Mouse (Mus musculus) brain, adult 2 months (tissue): ENCODE measurements around the gene Tppp2.
A peak's percentile ranks its signal among the peaks of the same experiment; 100 is the strongest.

Experiments used
- DNase-seq: peaks from one replicate; pipeline ENCODE4 v3.0.0; 2011; ENCODE audit warnings: low read depth, low spot score

Tppp2 gene

GRCm38 (mm10) chr14:51918125-51918524 is at the start of gene Tppp2:
Gene Tppp2, plus strand, starts transcription at chr14:51918425.
- no peak for DNase-seq

- DNase-seq, result no peak
These were observed 47.5 kb upstream of the Tppp2 start for GRCm38 (mm10) chr14:51870756-51871155.

- DNase-seq, result peak; percentile 15
These were observed 46.5 kb upstream of the Tppp2 start for GRCm38 (mm10) chr14:51871741-51872140.

GRCm38 (mm10) chr14:51877517-51877916 is 40.7 kb upstream of the Tppp2 start:
- DNase-seq, result peak; percentile 8

GRCm38 (mm10) chr14:51883527-51884030 is 34.6 kb upstream of the Tppp2 start:
- peak; percentile 88 for DNase-seq

GRCm38 (mm10) chr14:51884031-51884544 is 34.1 kb upstream of the Tppp2 start:
- no peak for DNase-seq

GRCm38 (mm10) chr14:51884598-51885331 is 33.5 kb upstream of the Tppp2 start, which contains the start of gene Mettl17:
Gene Mettl17, plus strand, starts transcription at chr14:51884842.
- DNase-seq, result peak; percentile 99

GRCm38 (mm10) chr14:51886051-51886450 is 32.2 kb upstream of the Tppp2 start:
- DNase-seq, result no peak

- peak; percentile 16 for DNase-seq
These were observed 28.4 kb upstream of the Tppp2 start for GRCm38 (mm10) chr14:51889833-51890232.

- DNase-seq, result no peak
These were observed 25.9 kb upstream of the Tppp2 start, which contains the start of gene Slc39a2 for GRCm38 (mm10) chr14:51892191-51892939. Gene Slc39a2, plus strand, starts transcription at chr14:51892889.

GRCm38 (mm10) chr14:51893094-51893794 is 25.0 kb upstream of the Tppp2 start:
- DNase-seq, result no peak

- no peak for DNase-seq
These were observed 24.4 kb upstream of the Tppp2 start for GRCm38 (mm10) chr14:51893809-51894208.

GRCm38 (mm10) chr14:51895071-51895470 is 23.2 kb upstream of the Tppp2 start:
- DNase-seq, result no peak

GRCm38 (mm10) chr14:51896019-51896418 is 22.2 kb upstream of the Tppp2 start:
- DNase-seq, result peak; percentile 26

GRCm38 (mm10) chr14:51896539-51897170 is 21.6 kb upstream of the Tppp2 start:
- DNase-seq, result peak; percentile 58

GRCm38 (mm10) chr14:51899351-51899750 is 18.9 kb upstream of the Tppp2 start:
- DNase-seq, result no peak

- DNase-seq, result peak; percentile 84
These were observed 15.2 kb upstream of the Tppp2 start for GRCm38 (mm10) chr14:51902806-51903710.

GRCm38 (mm10) chr14:51903782-51904181 is 14.4 kb upstream of the Tppp2 start:
- no peak for DNase-seq

GRCm38 (mm10) chr14:51904706-51905105 is 13.5 kb upstream of the Tppp2 start:
- DNase-seq, result peak; percentile 58

GRCm38 (mm10) chr14:51906102-51906501 is 12.1 kb upstream of the Tppp2 start:
- no peak for DNase-seq
